Mouse (Mus musculus): ENCODE measurements at regions not wholly inside any gene's neighbourhood (a gene's known extent, or its start where the extent isn't known, plus 50 kb on each side); places are given as distances from the start of the nearest gene placed in this dataset.

DNA sequence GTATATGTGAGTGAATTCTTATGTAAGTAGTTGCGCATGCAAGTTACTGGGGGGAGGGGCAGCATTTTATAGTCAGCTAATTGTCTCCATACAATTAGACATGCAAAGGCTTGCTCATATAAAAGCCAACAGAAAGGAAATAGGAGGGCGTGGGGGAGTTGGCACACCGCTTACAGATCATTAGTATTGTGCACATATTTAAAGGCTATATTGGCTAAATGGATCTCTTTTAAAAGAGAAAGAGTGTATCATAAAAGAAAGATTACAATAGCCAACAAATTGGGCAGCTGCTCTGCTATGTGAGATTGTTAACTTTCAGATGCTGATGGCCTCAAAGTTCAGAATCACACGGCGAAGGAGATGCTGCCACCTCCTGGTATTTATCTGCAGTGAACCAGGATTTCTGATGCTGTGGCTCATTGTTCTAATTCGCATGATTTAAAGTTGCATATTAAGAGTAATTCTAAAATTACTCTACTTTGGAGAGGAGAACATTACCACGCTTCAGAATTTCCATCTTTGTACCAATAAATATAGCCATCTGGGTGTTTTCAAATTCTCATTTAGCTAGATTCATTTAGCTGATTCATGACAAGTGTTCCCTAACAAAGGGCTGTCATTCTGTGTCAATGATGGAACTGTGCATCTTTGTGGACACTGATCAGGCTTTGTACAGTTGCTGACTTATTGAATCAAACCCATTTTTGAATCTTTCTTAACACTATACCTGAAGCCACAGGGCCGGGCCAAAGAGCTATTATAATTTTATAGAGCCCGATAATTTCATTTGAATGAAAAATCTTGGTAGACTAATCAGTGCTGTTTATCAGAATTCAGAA lies 156.7 kb upstream of the Pdzrn3 start:
- TF ChIP-seq CTCF (IDR thresholded peaks at IDR 0.05; ENCODE audit: control insufficient read depth, insufficient read depth, low read length) (no peak), POLR2A (IDR thresholded peaks at IDR 0.05; ENCODE audit: borderline replicate concordance, control insufficient read depth, low read depth, low read length) (no peak)
